Mouse (Mus musculus) layer of hippocampus, adult 18-20 months (tissue): ENCODE data around the gene Npas2. TPM values are rescaled to one million over a fixed set of nuclear protein-coding genes. Genes with fewer than 3 reads are reported as not detected.

ENCODE experiments used
- DNase-seq, 2 experiments: peaks; one replicate each; pipeline ENCODE4 v3.0.0; 2022; ENCODE audit warnings: low spot score in 2 of 2
- microRNA-seq, 2 experiments: library from miRNA; unstranded; fragments of <30 nt; microRNA quantifications; one replicate each; pipeline ENCODE4 v1.2.0; 2021
- total RNA-seq, 2 experiments: library from RNA; stranded (reverse); gene quantifications; 2 replicates each; pipeline ENCODE4 v1.2.3; 2021

The Npas2 gene
- total RNA-seq, 2 experiments from 2014 or later: 37.2 to 44.9 TPM

DNA sequence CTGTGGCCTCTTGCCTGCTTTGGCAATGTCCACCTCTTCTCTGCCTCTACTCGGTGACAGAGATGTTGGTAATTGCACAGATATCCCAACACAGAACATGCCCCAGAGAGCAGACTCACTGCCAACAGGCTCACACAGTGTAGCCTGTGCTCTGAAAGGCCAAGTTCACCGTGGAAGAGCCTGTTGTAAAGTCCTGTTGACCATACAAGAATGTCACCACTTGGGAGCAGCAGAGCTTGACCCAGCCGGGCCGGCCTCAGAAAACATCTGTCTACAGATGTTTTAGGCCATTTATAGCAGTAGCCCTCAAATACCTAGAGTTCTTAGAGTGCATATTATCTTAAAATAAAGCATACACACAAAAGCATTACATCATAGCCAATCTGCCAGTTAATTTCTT lies 213.6 kb downstream of the Npas2 start:
- no peak for DNase-seq

GRCm38 (mm10) chr1:39408123-39408522 lies 214.6 kb downstream of the Npas2 start:
- no peak for DNase-seq

- DNase-seq: no peak
Observed at GRCm38 (mm10) chr1:39408668-39409067, 215.1 kb downstream of the Npas2 start.

- no peak for DNase-seq
Observed at GRCm38 (mm10) chr1:39410085-39410821, 216.7 kb downstream of the Npas2 start.

Small RNA genes lying within 50 kb of the gene (microRNA-seq; reads per million reads assigned to microRNA genes)
- 0 reads per million in 2 experiments for gene Mir6349

Other genes starting within 250 kb of the Npas2 start
- gene Pdcl3, start 208.1 kb upstream of the Npas2 start, total RNA-seq: 10 to 100 TPM; 32.1 to 35.8 TPM
- gene Rpl31, start 174.1 kb downstream of the Npas2 start, total RNA-seq: 100 to 1,000 TPM; 514 to 526 TPM